Mouse (Mus musculus): Measurements from ENCODE around the gene Ddx1. TPM values are rescaled to one million over a fixed set of nuclear protein-coding genes. Genes with fewer than 3 reads are reported as not detected.

Gene Ddx1
- total RNA-seq, 2 experiments from 2014 or later: 134 to 143 TPM

Other genes with a start within 250 kb of the Ddx1 start
- gene Nbas, start 19.9 kb upstream of the Ddx1 start, total RNA-seq (2021): 10 to 100 TPM; 33.7 to 34.7 TPM